Mouse (Mus musculus) midbrain, embryonic 10.5 days (tissue): ENCODE data around the gene Zfp109. TPM values are rescaled to one million over a fixed set of nuclear protein-coding genes. Genes with fewer than 3 reads are reported as not detected.
A peak's percentile ranks its signal among the peaks of the same experiment; 100 is the strongest.
"Not testable (repeated sequence)": the region's sequence is repeated elsewhere in the genome, so short reads cannot be mapped to it uniquely, and the experiment has no call there.

Experiments
- DNase-seq: peaks from one replicate; pipeline ENCODE4 v3.0.0-alpha.2; 2017; ENCODE audit warnings: low spot score
- H3K27ac ChIP-seq: fragments of 300-500 bp; sonication (generic); replicated peaks from 2 replicates; pipeline ENCODE4 v1.5.1; 2016; ENCODE audit warnings: mild to moderate bottlenecking
- H3K27me3 ChIP-seq: fragments of 300-500 bp; sonication (generic); 2 replicates; pipeline ENCODE4 v1.6.1; 2016; ENCODE audit warnings: low read depth, mild to moderate bottlenecking; ENCODE audit not compliant: poor library complexity, severe bottlenecking
- H3K36me3 ChIP-seq: fragments of 300-500 bp; sonication (generic); 2 replicates; pipeline ENCODE4 v1.6.1; 2016; ENCODE audit warnings: mild to moderate bottlenecking, moderate library complexity
- H3K4me1 ChIP-seq: fragments of 300-500 bp; sonication (generic); 2 replicates; pipeline ENCODE4 v1.6.1; 2016
- H3K4me3 ChIP-seq: fragments of 300-500 bp; sonication (generic); 2 replicates; pipeline ENCODE4 v1.5.1; 2016; ENCODE audit warnings: mild to moderate bottlenecking, moderate library complexity
- H3K9me3 ChIP-seq: fragments of 300-500 bp; sonication (generic); replicated peaks from 2 replicates; pipeline ENCODE4 v1.6.1; 2016; ENCODE audit warnings: mild to moderate bottlenecking
- WGBS: fragments of 180-500 bp; shearing (Covaris S2); methylation state at CpG from one replicate; pipeline ENCODE4 v1.1.7; 2016; 5-methylcytosine and 5-hydroxymethylcytosine counted together
- polyA plus RNA-seq: library from polyadenylated mRNA; unstranded; fragments of >200 nt; fragmentation: Nextera tagmentation; extraction: Ambion mirVana; gene quantifications from 2 replicates; pipeline ENCODE4 v1.2.1, GENCODE M21; 2016

Gene Zfp109
- polyA plus RNA-seq = 5.1 and 5.7 TPM in 2 replicates

DNA sequence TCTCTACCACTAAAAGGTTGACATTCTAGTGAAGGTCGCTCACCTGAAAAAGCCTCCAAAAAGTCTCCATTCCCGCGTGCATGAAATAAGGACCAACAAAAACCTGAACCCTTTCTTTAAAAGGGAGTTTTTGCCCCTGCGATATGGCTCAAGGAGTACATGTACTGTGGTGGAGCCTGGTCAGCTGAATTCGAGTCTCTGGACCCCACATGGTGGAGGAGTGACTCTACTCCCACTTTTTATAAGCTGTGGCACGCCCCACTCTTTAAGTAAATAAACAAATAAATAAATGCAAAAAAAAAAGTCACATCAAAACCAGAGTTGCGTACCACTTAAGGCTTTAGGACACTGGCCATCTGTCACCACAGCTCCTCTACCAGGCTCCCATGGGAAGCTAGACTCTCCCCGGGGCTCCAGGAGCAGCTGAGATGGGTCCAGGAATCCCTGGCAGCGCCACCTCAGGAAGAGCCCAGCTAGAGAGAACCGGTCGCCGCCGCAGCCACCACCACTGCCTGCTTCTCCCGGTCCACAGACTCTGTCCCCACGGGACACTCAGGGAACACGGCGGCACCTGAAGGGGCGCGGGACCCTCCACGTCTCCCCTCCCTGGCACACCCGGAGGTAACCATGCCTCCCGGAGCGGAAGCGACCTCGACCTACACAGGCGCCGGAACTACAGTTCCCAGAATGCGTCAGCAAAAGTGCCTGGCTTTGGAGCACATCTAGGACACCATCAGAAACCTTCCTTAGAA is at the start of gene Zfp109:
Gene Zfp109, minus strand, starts transcription at position 521 of the 752 bp plus-strand sequence.
- Histone ChIP-seq H3K4me1 (peaks cover 13% of the 10 kb centered on the region), H3K9me3 (no peaks in the 10 kb centered on the region), H3K27ac (peak within 1 kb of the TSS; percentile 85), H3K4me3 (peak within 1 kb of the TSS; percentile 79), H3K27me3 (no peaks in the 10 kb centered on the region), H3K36me3 (peaks cover 22% of the 10 kb centered on the region)
- 5% methylated on average over 28 of the region's 28 CpGs for WGBS
- DNase-seq = peak; percentile 69

DNA sequence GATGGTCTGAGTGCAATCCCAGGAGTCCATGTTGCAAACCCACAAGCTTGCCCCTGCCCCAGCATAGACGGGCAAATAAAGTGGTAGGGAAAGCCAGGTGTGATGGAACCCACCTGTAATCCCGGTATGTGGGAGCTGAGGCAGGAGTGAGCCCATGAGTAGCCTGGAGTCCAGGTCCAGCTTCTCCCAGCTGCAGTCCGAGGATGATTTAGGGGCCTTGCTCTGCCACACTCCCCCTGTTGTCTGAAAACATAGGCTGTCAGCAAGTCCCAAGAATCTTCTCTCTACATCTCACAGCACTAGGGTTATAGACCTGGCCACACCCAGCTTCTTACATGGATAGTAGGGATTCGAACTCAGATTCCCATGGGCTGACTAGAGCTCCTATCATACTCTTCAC is 49.6 kb upstream of the Zfp109 start:
- no peaks in the 10 kb centered on the region for H3K9me3 ChIP-seq
- peaks cover 51% of the 10 kb centered on the region for H3K36me3 ChIP-seq
- no peaks in the 10 kb centered on the region for H3K27me3 ChIP-seq
- no peak overlapping the region for H3K27ac ChIP-seq
- H3K4me1 ChIP-seq = no peaks in the 10 kb centered on the region
- no peak for DNase-seq
- 76% methylated on average over 4 of the region's 4 CpGs for WGBS
- H3K4me3 ChIP-seq = no peak overlapping the region

DNA sequence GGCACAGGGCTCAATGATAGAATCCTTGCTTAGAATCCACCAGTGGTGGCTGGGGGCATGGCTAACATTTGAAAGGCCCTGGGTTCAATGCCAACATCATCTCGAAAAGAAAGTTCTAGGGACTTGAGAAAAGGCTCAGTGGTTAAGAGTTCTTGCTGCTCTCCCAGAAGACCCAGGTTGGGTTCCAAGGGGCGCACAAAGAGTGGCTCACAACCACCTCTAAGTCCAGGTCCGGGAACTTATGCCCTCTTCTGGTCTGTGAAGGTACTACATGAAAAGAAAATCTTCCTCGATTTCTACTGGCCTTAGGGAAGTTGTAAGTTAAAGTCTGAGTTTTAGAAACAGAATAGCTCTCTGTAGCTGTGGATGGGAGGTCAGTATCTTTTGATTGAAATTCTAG is 48.7 kb upstream of the Zfp109 start:
- H3K36me3 ChIP-seq = peaks cover 43% of the 10 kb centered on the region
- 50% methylated on average over 4 of the region's 4 CpGs for WGBS
- DNase-seq = no peak

DNA sequence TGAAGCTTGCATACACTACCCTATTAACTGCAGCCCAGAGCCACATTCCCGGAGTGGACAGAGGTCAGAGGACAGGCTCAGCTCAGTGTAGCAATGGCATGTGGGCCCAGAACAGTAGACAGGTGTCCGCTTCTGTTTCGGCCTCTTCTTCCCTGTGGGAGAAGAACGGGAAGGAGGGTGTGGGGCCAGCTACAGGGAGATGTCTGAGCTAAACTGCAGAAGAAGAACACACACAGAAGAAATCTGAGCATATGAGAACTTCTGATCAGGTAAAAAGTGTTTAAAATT is 43.4 kb upstream of the Zfp109 start:
- Histone ChIP-seq H3K4me3 (no peak overlapping the region), H3K27ac (no peak overlapping the region), H3K4me1 (peaks cover 8% of the 10 kb centered on the region), H3K9me3 (no peaks in the 10 kb centered on the region), H3K36me3 (peaks cover 19% of the 10 kb centered on the region), H3K27me3 (no peaks in the 10 kb centered on the region)
- DNase-seq = no peak
- 54% methylated on average over 4 of the region's 4 CpGs for WGBS

More for the DNA sequence above, 48.7 kb upstream of the Zfp109 start:
- Histone ChIP-seq H3K4me3 (no peak overlapping the region), H3K27me3 (no peaks in the 10 kb centered on the region), H3K27ac (no peak overlapping the region), H3K9me3 (no peaks in the 10 kb centered on the region), H3K4me1 (no peaks in the 10 kb centered on the region)

DNA sequence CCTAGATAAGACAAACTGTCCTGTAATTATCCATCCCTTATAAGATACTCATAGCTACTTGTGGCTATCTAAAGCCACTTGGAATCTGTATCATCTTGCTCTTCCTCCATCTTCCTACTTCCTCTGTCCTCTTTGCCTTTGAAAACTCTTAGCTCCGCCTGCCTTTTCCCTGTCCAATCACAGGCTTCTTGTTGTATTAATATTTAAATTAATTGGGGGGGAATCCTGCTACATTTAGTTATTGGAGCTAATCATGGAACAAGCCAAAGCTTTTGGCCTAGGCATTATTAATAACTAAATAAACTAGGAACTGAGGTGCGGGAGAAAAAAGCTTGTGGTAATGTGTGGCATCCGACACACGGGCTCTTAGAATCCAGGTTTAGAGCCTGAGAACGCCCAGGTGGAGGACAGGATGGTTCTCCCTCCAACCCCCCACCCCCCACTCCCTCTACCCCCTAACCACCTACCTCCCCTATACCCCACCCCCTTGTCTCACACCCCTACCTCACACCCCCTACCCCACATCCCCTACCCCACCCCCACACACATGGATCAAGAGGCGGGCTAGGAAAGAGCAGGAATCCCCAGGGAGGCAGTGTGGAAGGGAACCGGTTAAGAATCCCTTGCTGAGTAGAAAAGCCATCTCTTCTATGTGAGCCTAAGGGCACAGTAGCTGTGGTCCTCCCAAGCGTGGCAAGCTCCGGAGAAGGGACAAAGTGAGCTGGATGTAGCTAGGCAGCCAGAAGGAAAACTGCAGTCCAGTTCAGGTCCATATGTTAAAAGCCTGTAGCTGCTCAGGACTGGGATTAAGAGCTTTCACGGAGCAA is 42.9 kb upstream of the Zfp109 start:
- Histone ChIP-seq H3K4me1 (peaks cover 8% of the 10 kb centered on the region), H3K27ac (no peak overlapping the region), H3K9me3 (no peaks in the 10 kb centered on the region), H3K36me3 (peaks cover 25% of the 10 kb centered on the region), H3K4me3 (no peak overlapping the region), H3K27me3 (no peaks in the 10 kb centered on the region)
- no peak for DNase-seq
- 58% methylated on average over 10 of the region's 10 CpGs for WGBS

DNA sequence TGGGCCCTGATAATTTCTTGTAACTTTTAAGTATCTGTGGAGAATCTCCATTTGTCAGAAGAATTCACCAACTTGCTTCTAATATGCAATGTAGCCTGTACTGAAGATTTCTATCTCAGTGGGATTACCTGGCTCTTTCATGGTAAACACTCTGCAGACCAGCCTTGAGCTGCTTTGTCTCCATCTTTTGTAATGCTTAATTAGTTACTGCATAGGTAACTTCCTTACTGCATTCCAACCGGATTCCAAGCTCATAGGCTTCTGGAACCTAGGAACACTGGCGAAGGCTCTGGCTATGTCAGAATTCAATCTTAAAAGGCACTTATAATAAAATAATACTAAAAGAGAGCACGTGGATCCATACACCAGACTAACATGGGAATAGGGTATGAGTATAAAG is 41.4 kb upstream of the Zfp109 start:
- H3K27me3 ChIP-seq, H3K4me3 ChIP-seq, H3K4me1 ChIP-seq, H3K27ac ChIP-seq, H3K9me3 ChIP-seq, DNase-seq: not testable (repeated sequence)
- peaks cover 39% of the 10 kb centered on the region for H3K36me3 ChIP-seq
- WGBS = 80% methylated on average over 3 of the region's 3 CpGs

DNA sequence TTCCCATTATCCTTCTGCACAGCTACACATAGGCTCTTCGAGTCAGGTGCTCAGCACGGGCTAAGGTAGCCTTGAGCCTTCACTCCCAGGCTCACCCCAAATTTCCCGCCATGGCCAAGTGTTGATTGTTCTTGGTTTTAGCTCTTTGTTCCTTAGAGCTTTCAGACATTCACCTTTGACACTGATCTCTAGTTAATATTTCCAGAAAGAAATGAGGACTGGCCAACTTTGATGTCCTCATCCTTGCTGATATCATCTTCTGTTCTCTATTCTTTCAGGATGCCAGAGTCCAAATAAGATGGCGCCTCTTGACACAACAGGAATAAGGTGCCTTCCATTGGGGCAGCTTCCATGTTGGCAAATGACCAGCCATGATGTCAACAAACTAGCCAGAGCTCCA is 37.1 kb upstream of the Zfp109 start:
- no peaks in the 10 kb centered on the region for H3K9me3 ChIP-seq
- H3K27ac ChIP-seq = no peak overlapping the region
- H3K4me3 ChIP-seq = no peak overlapping the region
- H3K4me1 ChIP-seq = peaks cover 14% of the 10 kb centered on the region
- WGBS = 87% methylated on average over 4 of the region's 4 CpGs
- no peaks in the 10 kb centered on the region for H3K27me3 ChIP-seq
- no peak for DNase-seq
- peaks cover 48% of the 10 kb centered on the region for H3K36me3 ChIP-seq

DNA sequence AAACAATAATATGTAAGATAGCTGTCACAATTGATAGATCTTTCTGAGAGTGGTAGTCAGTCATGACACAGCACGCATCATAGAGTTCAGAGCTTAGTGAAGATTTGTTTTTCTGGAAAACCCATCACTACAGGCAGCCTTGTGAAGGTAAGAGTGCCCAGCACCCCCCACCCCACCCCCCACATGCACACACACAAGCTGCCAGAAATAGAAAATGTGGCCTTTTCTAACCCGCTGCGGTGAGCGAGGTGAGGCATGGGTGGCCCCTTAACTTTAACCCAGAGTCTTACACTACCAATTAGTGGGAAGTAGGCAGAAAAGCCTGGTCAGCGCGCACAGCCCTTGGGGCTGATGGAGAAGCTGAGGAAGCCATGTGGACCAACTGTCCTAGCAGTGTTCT is 33.8 kb upstream of the Zfp109 start:
- no peak overlapping the region for H3K4me3 ChIP-seq
- H3K36me3 ChIP-seq = peaks cover 33% of the 10 kb centered on the region
- no peak for DNase-seq
- H3K4me1 ChIP-seq = peaks cover 18% of the 10 kb centered on the region
- WGBS = 97% methylated on average over 6 of the region's 6 CpGs
- no peaks in the 10 kb centered on the region for H3K9me3 ChIP-seq
- no peak overlapping the region for H3K27ac ChIP-seq
- no peaks in the 10 kb centered on the region for H3K27me3 ChIP-seq

DNA sequence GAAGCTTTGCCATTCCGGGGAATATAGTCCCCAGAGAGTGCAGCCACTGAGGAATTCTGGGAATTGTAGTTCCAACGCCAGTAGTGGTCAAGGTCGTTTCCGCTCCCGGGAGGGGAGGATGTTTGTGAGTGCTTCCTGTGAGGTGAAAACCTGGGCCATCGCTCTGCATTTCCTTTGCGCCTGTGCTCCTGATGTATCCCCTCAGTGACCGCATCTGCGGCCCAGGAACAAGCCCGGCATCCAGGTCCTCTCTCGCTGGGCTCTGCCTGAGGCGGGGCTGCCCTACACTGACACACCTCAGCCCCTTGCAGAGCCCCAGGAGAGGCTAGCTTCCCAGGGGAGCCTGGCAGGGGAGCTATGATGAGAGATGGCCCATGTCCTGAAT is 32.9 kb upstream of the Zfp109 start, which contains the start of gene Zfp93:
Gene Zfp93, plus strand, starts transcription at position 133 of the 385 bp plus-strand sequence.
- Histone ChIP-seq H3K4me3 (peak within 1 kb of the TSS; percentile 74), H3K27ac (peak within 1 kb of the TSS; percentile 88)
- 1% methylated on average over 12 of the region's 12 CpGs for WGBS

DNA sequence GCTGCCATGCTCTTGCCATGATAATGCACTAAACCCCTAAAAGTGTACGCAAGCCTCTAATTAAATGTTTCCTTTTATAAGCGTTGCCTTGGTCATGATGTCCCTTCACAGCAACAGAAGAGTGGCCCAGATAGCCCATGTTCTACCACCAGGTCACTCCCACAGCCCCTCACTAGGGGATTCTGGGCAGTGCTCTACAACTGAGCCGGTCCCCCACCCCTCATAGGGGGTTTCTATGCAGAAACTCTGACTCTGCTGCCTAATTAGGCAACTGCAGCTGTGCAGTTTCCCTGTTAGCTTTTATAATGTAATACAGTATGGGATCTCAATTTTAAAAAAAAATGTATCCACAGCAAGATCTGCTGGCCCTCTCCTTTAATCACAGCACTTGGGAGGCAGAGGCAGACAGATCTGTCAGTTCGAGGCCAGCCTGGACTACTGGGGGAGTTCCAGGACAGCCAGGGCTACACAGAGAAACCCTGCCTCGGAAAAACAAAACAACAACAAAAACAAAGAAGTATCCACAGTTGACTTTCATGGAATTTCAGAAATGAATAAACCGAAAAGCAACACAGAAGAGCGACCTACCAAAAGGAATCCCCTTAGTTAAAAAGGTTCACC is 32.4 kb upstream of the Zfp109 start:
- Histone ChIP-seq H3K36me3 (peaks cover 19% of the 10 kb centered on the region), H3K4me3 (peak overlapping the region; percentile 74), H3K27ac (peak overlapping the region; percentile 88), H3K9me3 (no peaks in the 10 kb centered on the region), H3K27me3 (no peaks in the 10 kb centered on the region), H3K4me1 (peaks cover 18% of the 10 kb centered on the region)
- 37% methylated on average over 7 of the region's 7 CpGs for WGBS
- DNase-seq = no peak

More for the DNA sequence above, 32.9 kb upstream of the Zfp109 start, which contains the start of gene Zfp93:
- H3K36me3 ChIP-seq = peaks cover 24% of the 10 kb centered on the region
- H3K27me3 ChIP-seq = no peaks in the 10 kb centered on the region
- peaks cover 18% of the 10 kb centered on the region for H3K4me1 ChIP-seq
- H3K9me3 ChIP-seq = no peaks in the 10 kb centered on the region
- DNase-seq = peak; percentile 82

DNA sequence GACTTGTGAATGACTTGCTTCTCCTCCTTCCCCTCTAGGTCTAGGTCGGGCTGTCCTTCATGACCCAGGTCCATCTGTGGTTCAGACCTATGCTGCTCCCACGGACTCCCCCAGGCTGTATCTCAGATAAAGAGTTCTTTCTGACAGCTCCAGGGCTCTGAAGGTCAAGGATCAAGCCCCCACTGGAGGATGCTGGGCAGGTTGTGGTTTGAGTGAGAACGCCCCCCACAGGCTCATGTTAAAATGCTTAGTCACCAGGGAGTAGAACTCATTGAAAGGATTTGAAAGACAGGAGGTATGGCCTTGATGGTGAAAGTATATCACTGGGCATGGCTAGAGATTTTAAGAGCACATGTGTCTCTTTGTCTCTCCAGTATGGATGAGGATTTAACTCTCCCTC is 31.9 kb upstream of the Zfp109 start:
- DNase-seq = no peak
- Histone ChIP-seq H3K4me3 (no peak overlapping the region), H3K36me3 (peaks cover 13% of the 10 kb centered on the region), H3K4me1 (peaks cover 18% of the 10 kb centered on the region), H3K27ac (no peak overlapping the region), H3K9me3 (no peaks in the 10 kb centered on the region), H3K27me3 (no peaks in the 10 kb centered on the region)
- WGBS = 65% methylated on average over 3 of the region's 3 CpGs

DNA sequence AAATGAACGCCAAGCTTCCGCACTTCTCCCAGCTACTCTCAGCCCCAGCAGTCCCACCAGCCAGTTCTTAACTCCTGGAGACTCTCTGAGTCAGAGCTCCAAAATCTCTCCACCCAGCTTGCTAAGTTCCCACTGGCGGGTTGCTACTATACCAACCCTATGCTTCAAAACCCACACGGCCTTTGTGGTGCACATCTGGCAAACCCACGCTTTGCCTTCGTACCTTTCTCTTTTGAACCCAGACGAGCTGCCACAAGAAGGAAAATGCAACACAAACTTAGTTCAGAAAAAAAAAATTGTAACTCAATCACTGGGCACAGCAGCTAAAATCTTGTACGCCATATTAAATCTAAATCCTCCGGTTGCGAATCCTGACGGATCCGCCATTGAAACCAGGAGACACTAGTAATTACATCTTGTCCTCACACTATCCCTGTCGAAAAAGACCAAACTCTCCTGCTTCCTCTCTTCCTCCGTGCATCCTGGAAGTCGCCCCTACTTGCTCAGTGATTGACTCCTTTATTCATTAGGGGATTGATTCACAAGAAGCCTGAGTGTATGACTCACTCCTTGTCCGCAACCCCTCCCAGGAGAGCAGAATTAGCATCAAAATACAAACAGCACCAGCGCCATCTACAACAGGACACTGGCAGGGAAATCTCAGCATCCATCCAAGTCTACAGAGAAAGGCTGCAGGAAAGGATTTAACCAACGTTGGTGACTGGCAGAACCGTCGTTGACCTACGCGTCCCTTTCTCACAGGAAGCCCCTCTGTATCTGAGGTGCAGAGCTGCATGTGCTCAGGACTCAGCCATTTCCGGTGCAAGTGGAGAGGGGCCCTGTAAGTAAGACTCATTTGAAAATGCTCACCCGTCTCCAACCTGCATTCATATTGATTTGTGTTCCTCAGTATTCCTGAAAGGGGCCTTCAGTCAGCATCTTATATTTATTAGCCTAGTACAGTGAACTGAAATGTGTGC is 31.1 kb upstream of the Zfp109 start:
- Histone ChIP-seq H3K27me3 (no peaks in the 10 kb centered on the region), H3K9me3 (no peaks in the 10 kb centered on the region), H3K4me1 (peaks cover 18% of the 10 kb centered on the region), H3K36me3 (peaks cover 5% of the 10 kb centered on the region), H3K27ac (no peak overlapping the region), H3K4me3 (no peak overlapping the region)
- WGBS = 70% methylated on average over 24 of the region's 24 CpGs
- DNase-seq = no peak
